Mouse (Mus musculus) forebrain, embryonic 11.5 days (tissue): ENCODE data around the gene Gm17334. TPM values are rescaled to one million over a fixed set of nuclear protein-coding genes. Genes with fewer than 3 reads are reported as not detected.

Source experiments
- microRNA-seq: library from miRNA; unstranded; fragments of <30 nt; microRNA quantifications from one replicate; pipeline ENCODE4, GENCODE M21; 2016; ENCODE audit not compliant: insufficient number of aligned reads
- polyA plus RNA-seq: library from polyadenylated mRNA; unstranded; fragments of >200 nt; fragmentation: Nextera tagmentation; extraction: Ambion mirVana; gene quantifications from 2 replicates; pipeline ENCODE4 v1.2.1, GENCODE M21; 2014

Gm17334 gene
- polyA plus RNA-seq, 1 experiment from 2014 or later: not detected

Small RNA genes within 50 kb of the gene (microRNA-seq; reads per million reads assigned to microRNA genes)
- not detected for gene Mir7671

Other genes with a start within 250 kb of the Gm17334 start
- 78.6 and 85.6 TPM in 2 replicates for gene Kif3a, start 205.8 kb downstream of the Gm17334 start, polyA plus RNA-seq
- gene Il4, start 154.5 kb downstream of the Gm17334 start, polyA plus RNA-seq: 1.9 and 2.4 TPM in 2 replicates
- gene Il13, start 138.5 kb downstream of the Gm17334 start, polyA plus RNA-seq: not detected in 2 replicates
- gene Rad50, start 65.9 kb downstream of the Gm17334 start, polyA plus RNA-seq: 24.3 and 27.6 TPM in 2 replicates
- not detected in 2 replicates for gene Il5, start 52.4 kb downstream of the Gm17334 start, polyA plus RNA-seq
- 4.0 and 4.3 TPM in 2 replicates for gene Irf1, start 3.2 kb downstream of the Gm17334 start, polyA plus RNA-seq
- gene Gm12216, start 86.1 kb upstream of the Gm17334 start, polyA plus RNA-seq: not detected in 2 replicates
- 7.1 TPM in 2 replicates for gene Slc22a5, start 118.5 kb upstream of the Gm17334 start, polyA plus RNA-seq
- gene Slc22a21, start 207.1 kb upstream of the Gm17334 start, polyA plus RNA-seq: 2.3 and 3.5 TPM in 2 replicates